Mouse (Mus musculus) left cerebral cortex, postnatal 25 days (tissue): ENCODE results near the gene Scyl2. TPM values are rescaled to one million over a fixed set of nuclear protein-coding genes. Genes with fewer than 3 reads are reported as not detected.
A peak's percentile ranks its signal among the peaks of the same experiment; 100 is the strongest.
"Not testable (repeated sequence)": the region's sequence is repeated elsewhere in the genome, so short reads cannot be mapped to it uniquely, and the experiment has no call there.

Experiments
- DNase-seq, 2 experiments: peaks; one replicate each; pipeline ENCODE4 v3.0.0; 2022; ENCODE audit warnings: low spot score in 2 of 2, mixed read lengths in 1 of 2
- intact Hi-C: fragments of 180-260 bp; cut with DNase I; formaldehyde crosslinking; loops from one replicate; pipeline ENCODE4 v1.15.1; 2025
- total RNA-seq, 2 experiments: library from RNA; stranded (reverse); gene quantifications; 2 replicates each; pipeline ENCODE4 v1.2.3; 2021

Gene Scyl2
- total RNA-seq = 10 to 100 TPM; 33.9 to 37.3 TPM

- peak; percentile 94 to 96 for DNase-seq
- intact Hi-C loops = no loop called here
Measured at GRCm38 (mm10) chr10:89686139-89686808, at the start of gene Scyl2. TSS of gene Scyl2 (minus strand) at chr10:89686285.

- DNase-seq = peak; percentile 93 to 96
- intact Hi-C loops = no loop called here
Measured at GRCm38 (mm10) chr10:89732001-89732794, 46.1 kb upstream of the Scyl2 start, which contains the start of gene Actr6. TSS of gene Actr6 (minus strand) at chr10:89732295.

- intact Hi-C loops = no loop called here
- DNase-seq = no peak
Measured at GRCm38 (mm10) chr10:89731341-89731740, 45.3 kb upstream of the Scyl2 start.

GRCm38 (mm10) chr10:89730386-89730785 is 44.3 kb upstream of the Scyl2 start:
- no peak for DNase-seq
- intact Hi-C loops = no loop called here

- DNase-seq = no peak
- intact Hi-C loops = no loop called here
Measured at GRCm38 (mm10) chr10:89722247-89723195, 36.4 kb upstream of the Scyl2 start.

GRCm38 (mm10) chr10:89720796-89721195 is 34.7 kb upstream of the Scyl2 start:
- DNase-seq = no peak
- intact Hi-C loops = no loop called here

GRCm38 (mm10) chr10:89720252-89720651 is 34.2 kb upstream of the Scyl2 start:
- intact Hi-C loops = no loop called here

GRCm38 (mm10) chr10:89714910-89715309 is 28.8 kb upstream of the Scyl2 start:
- DNase-seq = peak in 1 of 2 experiments; percentile 62
- intact Hi-C loops = no loop called here

More at GRCm38 (mm10) chr10:89720252-89720651, 34.2 kb upstream of the Scyl2 start:
- no peak for DNase-seq

GRCm38 (mm10) chr10:89708720-89709119 is 22.6 kb upstream of the Scyl2 start:
- intact Hi-C loops = no loop called here
- no peak for DNase-seq

- DNase-seq = no peak
- intact Hi-C loops = no loop called here
Measured at GRCm38 (mm10) chr10:89707397-89707796, 21.3 kb upstream of the Scyl2 start.

GRCm38 (mm10) chr10:89703042-89703441 is 17.0 kb upstream of the Scyl2 start:
- DNase-seq = no peak
- intact Hi-C loops = no loop called here

- no peak for DNase-seq
- intact Hi-C loops = no loop called here
Measured at GRCm38 (mm10) chr10:89697956-89698355, 11.9 kb upstream of the Scyl2 start.

GRCm38 (mm10) chr10:89696270-89696669 is 10.2 kb upstream of the Scyl2 start:
- intact Hi-C loops = not testable (repeated sequence)
- peak in 1 of 2 experiments; percentile 23 for DNase-seq

- no peak for DNase-seq
- intact Hi-C loops = no loop called here
Measured at GRCm38 (mm10) chr10:89695194-89695911, 9.3 kb upstream of the Scyl2 start.

- DNase-seq = no peak
- intact Hi-C loops = no loop called here
Measured at GRCm38 (mm10) chr10:89690021-89690420, 3.9 kb upstream of the Scyl2 start.

GRCm38 (mm10) chr10:89687455-89687854 is 1.4 kb upstream of the Scyl2 start:
- intact Hi-C loops = no loop called here
- DNase-seq = no peak

GRCm38 (mm10) chr10:89685391-89686138 is 520 bp downstream of the Scyl2 start:
- intact Hi-C loops = no loop called here
- DNase-seq = peak in 1 of 2 experiments; percentile 19

GRCm38 (mm10) chr10:89682961-89683360 is 3.1 kb downstream of the Scyl2 start:
- intact Hi-C loops = no loop called here
- DNase-seq = no peak
